Mouse (Mus musculus) frontal cortex, postnatal 25 days (tissue): ENCODE measurements around the gene Commd4.
"Not testable (repeated sequence)": the region's sequence is repeated elsewhere in the genome, so short reads cannot be mapped to it uniquely, and the experiment has no call there.

ENCODE experiments used
- DNase-seq, 2 experiments: peaks; one replicate each; pipeline ENCODE4 v3.0.0; 2022; ENCODE audit warnings: low spot score in 2 of 2

Commd4 gene

DNA sequence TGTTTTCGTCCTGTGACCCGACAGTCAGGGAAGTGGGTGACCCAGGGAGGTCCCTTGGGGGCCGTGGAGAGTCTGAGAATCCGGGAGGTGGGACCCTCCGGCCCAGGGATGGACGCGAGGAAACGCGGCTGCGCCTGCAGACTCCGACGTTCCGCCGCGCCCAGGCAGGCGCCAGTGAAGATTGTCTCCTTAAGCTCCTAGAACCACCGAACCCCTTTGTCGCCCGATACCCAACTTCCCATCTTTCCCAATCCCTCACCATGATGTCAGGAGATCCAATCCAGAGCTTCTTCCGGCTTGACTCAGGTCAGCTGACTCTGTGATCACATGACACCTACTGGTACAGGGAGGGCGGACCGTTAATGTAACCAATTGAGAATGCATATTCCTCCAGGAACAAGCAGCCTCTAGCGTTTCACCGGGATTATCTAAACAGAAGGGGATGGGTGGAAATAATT is at the start of gene Commd4:
Gene Commd4 (minus strand): TSS at position 319 of the 458 bp plus-strand sequence.
- peak; percentile 74 to 85 for DNase-seq

DNA sequence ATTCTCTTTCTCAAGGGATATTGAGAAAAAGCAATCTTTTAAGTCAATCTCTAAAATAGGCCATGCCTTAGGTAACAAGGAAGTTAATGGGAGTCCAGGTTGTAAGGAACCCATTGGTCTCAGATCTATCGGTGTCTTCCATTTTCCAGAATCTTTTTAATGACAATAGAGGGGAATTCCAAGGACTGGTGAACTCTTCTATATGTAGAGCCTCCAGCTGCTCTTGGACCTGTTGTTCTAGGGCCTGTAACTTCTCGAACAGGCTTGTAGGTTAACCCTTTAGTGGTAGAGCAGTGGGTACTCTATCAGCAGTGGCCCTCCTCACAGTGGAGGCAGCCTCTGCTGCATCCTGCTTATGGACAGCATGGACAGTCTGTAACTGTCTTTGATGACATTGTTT is 48.8 kb upstream of the Commd4 start:
- DNase-seq = no peak

- not testable (repeated sequence) for DNase-seq
Measured at GRCm38 (mm10) chr9:57203571-57203970, 45.4 kb upstream of the Commd4 start.

DNA sequence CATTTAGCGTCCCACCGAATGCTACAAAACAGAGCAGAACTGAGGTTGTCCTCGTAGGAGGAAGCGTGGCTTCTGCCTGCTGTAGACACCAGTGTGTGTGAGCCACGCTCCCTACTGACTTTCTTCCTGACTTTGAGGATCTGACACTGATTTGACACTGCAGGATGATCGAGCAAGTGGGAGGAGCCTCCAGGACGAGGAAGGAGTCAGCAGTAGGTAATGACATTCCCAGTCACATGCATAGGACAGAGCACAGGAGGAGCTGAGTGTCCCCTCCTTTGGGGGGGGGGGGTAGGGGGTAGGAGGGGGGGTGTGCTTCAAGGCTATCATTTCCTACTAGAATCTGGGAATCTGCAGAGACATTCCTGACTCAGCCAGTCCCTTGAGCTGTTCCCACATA is 44.9 kb upstream of the Commd4 start:
- DNase-seq = no peak

DNA sequence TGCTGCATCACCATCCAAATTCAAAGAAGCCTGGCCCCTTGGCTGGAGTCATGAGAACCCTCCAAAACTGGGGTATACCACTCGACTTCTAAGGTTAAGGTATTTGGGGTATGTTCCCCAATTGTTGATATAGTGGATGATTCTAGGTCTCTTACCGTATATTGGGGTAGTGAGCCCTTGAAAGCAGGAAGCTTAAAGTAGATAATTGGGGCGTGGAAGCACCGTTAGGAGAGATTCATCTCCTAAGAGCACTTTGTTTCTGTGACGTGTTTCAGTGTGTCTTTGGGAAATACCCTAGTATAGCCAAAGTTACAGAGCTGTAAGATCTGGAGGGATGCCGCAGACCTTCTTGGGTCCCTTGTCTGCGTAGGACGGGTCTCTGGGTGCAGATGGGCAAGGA is 39.3 kb upstream of the Commd4 start:
- no peak for DNase-seq

DNA sequence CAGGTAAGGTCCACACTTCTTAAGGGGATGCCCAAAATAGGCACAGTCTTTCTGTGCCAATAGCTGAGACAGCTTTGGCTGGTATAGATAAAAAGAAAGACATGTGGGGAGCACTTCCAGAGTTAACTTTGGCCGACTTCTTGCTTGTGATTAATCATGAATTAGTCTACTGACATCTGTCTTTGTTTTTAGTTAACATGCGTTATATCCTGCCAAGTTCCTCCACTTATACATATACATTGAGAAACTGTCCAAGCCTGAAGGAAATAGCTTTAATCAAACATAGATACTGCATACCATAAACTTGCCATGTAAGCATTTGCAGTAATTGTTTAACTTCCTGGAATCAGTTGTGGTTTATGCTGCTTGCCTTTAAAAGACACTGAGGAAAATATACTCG is 38.6 kb upstream of the Commd4 start:
- DNase-seq = no peak

DNA sequence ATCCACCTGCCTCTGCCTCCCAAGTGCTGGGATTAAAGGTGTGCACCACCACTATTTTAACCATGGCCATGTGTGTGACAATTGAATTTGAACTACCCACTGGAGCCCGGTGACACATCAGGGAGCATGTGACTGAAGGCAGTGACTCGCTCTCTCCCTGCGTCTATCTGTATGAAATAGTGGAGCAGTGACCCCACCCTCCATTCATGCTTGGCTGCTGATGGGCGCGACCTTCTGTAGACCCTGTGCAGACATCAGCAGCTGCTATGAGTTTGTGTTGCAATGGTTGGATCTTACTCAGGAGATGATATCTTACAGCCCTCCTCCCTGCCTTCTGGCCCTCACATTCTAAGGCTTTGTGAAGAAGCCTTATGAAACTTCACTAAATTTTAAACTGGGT is 10.3 kb upstream of the Commd4 start:
- no peak for DNase-seq

- DNase-seq = no peak
Measured at GRCm38 (mm10) chr9:57166173-57166572, 8.0 kb upstream of the Commd4 start.

DNA sequence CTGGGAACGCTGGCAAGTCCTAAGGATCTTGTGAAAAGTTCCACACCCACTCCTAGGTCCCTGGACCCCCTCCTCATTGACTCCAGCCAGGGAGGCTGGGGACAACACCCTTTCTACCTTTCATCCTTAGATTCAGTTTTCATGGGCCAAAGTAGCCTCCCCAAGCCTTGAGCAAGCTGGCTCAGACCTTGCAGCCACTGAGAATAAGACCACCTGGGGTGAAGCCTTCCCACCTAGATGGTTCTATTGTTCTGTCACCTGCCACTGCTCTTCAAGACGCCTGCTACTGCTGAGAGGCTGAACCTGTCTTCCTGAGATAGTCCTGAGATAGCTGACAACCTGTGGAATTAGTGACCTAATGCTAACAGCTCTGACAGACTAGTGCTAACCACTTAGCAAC is 5.0 kb upstream of the Commd4 start:
- DNase-seq = no peak

- no peak for DNase-seq
Measured at GRCm38 (mm10) chr9:57162496-57162895, 4.4 kb upstream of the Commd4 start.

DNA sequence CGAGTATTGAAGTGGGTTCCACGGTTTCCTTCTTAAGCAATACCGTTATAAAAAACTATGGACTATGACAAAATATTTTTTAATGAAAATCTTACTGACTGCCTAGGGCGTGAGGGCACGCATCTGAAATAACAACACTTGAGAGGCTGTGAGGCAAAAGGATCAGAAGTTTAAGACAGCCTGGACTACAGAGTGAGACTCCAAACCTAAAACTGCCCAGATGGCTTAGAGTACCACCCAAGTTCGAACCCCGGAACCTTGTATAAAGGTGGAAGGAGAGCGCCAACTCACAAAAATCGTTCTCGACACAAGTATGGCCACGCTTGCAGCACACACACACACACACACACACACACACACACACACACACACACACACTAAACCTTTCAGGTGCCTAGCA is 375 bp upstream of the Commd4 start:
- DNase-seq = no peak

- DNase-seq = no peak
Measured at GRCm38 (mm10) chr9:57157499-57157898, 632 bp downstream of the Commd4 start.

DNA sequence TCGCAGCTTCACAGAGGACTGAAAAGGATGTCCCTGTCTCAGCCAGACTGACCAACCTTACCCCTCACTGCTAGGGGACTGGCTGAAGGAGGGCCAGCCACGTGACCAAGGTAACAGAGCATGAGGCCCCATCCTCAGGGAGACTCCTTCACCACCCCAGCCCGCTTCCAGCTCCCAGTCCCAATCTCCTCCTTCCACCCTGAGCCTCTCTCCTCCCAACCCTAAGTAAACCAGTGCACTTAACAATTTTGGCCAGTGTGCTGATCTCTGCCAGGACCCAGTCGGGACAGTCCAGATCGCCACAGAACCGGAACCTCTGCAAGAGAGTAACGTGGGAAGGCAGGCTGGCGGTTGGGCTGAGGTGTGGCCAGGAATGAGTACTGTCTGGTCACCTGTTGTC is 1.3 kb downstream of the Commd4 start:
- DNase-seq = no peak

GRCm38 (mm10) chr9:57156383-57156782 is 1.7 kb downstream of the Commd4 start:
- DNase-seq = no peak

DNA sequence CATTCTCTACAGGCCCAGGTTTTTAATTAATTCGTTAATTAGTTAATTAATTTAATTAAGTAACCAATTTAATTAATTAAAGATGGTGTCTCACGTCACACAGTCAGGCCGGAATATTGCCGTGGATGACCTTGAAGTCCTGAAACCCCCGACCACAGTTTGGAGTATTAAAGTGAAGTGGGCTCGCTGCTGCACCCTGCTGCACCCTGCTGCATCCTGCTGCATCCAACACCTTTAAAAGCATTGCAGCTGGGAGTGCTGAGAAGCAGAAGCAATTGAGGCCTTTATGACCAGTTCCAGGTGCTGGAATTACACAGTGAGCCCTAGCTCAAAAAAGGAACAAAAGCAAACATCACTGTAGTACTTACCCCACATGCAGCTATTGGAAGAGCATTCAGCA is 5.8 kb downstream of the Commd4 start:
- DNase-seq = no peak

- no peak for DNase-seq
Measured at GRCm38 (mm10) chr9:57150192-57150591, 7.9 kb downstream of the Commd4 start.

DNA sequence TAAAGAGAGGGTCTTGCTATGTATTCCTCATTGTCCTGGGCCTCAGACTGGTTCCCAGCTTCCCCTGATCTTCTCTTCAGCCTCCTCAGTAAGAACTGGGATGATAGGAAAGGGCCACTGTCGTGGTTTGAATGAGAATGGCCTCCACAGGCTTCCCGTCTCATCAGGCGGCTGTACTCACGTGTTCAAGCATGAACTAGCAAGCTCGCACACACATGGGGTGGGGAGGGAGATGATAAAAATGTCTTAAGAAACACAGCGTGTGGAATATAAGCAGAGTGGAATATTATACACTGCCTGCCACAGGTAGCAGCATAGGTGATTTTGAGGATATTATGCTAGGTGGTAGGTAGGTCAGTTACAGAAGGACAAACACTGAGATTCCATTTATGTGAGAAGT is 9.1 kb downstream of the Commd4 start:
- no peak for DNase-seq

DNA sequence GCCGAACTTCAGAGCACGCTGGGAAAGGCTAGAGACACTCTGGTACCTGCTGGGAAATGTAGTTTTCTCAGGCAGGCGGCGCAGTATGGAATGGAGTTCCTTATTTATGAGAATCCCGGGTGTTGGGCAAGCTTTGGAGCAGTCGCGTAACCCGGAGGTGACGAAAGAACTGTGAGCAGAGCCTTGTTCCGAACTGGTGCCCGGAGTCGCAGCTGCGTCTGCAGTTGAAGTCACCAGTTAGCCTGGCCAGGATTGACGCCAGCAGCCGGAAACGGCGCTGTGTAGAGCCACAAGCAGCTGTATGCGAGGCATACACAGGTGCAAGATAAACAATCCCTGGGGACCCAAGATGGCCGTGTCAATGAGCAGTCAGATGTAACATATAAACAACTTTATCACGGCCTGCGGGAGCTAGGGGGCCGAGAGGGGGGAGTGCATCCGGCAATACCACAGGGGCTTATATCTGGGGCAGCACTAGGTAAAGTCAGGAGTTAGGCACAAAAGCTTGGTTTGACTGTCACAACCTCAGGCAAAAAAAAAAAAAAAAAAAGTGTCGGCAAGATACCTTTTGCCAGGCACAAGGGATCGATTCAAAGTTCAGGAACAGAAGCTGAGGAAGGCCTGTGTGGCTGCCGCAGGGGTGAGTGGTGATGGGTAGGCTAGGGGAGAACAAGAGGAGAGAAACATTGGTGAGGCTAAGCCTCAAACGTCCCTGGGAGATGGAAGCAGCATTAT is 9.8 kb downstream of the Commd4 start, which contains the start of gene Neil1:
Gene Neil1 (minus strand): TSS at position 162 of the 735 bp plus-strand sequence.
- peak; percentile 79 to 81 for DNase-seq

DNA sequence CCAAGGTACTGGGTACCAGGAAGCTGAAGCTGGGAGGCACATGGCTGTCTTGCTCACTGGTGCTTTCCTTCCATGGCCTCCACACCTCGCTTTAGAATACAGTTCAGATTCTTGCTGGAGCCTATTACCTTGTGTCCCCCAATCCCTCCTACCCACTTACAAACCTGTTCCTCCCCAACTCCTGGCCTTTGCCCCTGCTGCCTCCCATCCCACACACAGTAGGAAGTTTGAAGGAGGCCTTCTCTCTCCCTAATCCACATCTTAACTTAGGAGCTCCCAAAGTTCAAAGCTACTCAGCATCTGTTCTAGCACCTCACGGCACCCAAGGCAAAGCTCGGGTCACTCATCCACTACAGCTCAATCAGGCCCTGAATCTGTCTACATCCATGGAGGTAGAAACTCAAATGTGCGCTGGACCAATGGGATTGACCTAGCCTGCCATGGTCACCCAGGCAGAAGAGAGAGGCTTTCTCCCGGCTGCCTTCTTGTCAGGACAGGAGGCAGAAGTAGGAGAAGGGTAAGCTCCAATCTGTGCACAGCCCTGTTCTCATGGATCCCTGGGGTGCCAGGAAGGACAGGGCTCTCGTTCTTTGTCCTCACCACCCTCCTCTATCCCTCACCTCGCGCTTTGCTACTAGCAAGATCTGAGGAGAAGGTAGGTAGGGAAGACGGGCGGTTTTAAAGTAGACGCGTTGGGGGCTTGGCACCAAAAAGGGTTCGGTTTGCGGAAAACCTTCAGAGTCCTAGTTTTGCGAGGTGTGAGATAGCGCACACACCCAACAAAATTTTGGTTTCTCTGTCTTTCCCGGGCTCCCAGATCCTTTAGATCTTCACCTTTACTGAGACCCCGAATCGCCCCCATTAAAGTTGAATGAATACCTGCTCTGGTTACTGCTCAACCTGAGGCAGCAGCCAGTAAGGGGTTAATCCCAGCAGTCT is 10.7 kb downstream of the Commd4 start:
- DNase-seq = no peak

GRCm38 (mm10) chr9:57146451-57147066 is 11.6 kb downstream of the Commd4 start:
- no peak for DNase-seq

- DNase-seq = no peak
Measured at GRCm38 (mm10) chr9:57144830-57145229, 13.3 kb downstream of the Commd4 start.

DNA sequence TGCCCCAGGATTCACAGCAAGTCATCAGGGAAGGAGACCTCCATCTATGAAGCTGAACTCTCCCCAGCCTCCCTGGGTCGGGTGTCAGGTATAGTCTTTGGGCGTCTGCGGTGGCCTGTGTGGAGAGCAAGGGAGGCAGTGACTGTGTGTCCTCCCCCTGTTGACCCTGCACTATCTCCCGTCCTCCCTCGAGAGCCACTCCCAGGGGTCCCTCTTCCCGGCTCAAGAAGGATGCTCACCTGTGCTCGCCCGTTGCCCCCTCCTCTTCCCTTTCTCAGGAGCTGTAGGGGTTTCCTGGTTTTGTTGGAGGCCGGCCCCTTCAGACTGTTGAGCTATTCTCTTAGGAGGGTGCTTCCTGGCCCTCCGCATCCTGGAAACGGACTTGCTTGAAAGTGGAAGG is 14.9 kb downstream of the Commd4 start:
- DNase-seq = no peak
